Mouse (Mus musculus): ENCODE data around the gene Ptpdc1. TPM values are rescaled to one million over a fixed set of nuclear protein-coding genes. Genes with fewer than 3 reads are reported as not detected.

Ptpdc1 gene
- polyA plus RNA-seq, 1 experiment from 2014 or later = 4.1 TPM

- H3K27ac ChIP-seq (ENCODE audit: low read length) = no peak overlapping the region
- H3K4me2 ChIP-seq (ENCODE audit: low read depth, low read length) = peak overlapping the region; percentile 62
- peak overlapping the region; percentile 89; the same call in 1 of the 2 replicates for H3K9ac ChIP-seq (ENCODE audit: low read depth, low read length)
- WGBS = 32% methylated on average over 4 of the region's 4 CpGs
- peaks cover 25% of the 10 kb centered on the region for H3K4me1 ChIP-seq (ENCODE audit: control insufficient read depth, insufficient read depth, low read length)
- peak overlapping the region; percentile 93 for H3K4me3 ChIP-seq (ENCODE audit: low read length)
- no peaks in the 10 kb centered on the region for H3K9me3 ChIP-seq (ENCODE audit: control insufficient read depth, low read length)
- no peak for ATAC-seq
- H3K36me3 ChIP-seq (ENCODE audit: control insufficient read depth, insufficient read depth, low read length) = no peaks in the 10 kb centered on the region
- no peaks in the 10 kb centered on the region for H3K27me3 ChIP-seq (replicated peaks; ENCODE audit: control insufficient read depth, insufficient read depth, low read length)
These were observed 80.6 kb downstream of the Ptpdc1 start for GRCm38 (mm10) chr13:48544867-48545266.

- H3K4me1 ChIP-seq (ENCODE audit: control insufficient read depth, insufficient read depth, low read length) = peaks cover 25% of the 10 kb centered on the region
- ATAC-seq = no peak
- H3K9ac ChIP-seq (ENCODE audit: low read depth, low read length) = no peak overlapping the region
- H3K27ac ChIP-seq (ENCODE audit: low read length) = no peak overlapping the region
- H3K4me2 ChIP-seq (ENCODE audit: low read depth, low read length) = peak overlapping the region; percentile 62
- no peaks in the 10 kb centered on the region for H3K27me3 ChIP-seq (replicated peaks; ENCODE audit: control insufficient read depth, insufficient read depth, low read length)
- H3K4me3 ChIP-seq (ENCODE audit: low read length) = peak overlapping the region; percentile 21
- H3K9me3 ChIP-seq (ENCODE audit: control insufficient read depth, low read length) = no peaks in the 10 kb centered on the region
- no peaks in the 10 kb centered on the region for H3K36me3 ChIP-seq (ENCODE audit: control insufficient read depth, insufficient read depth, low read length)
These were observed 81.1 kb downstream of the Ptpdc1 start for GRCm38 (mm10) chr13:48544391-48544790.

- no peak for ATAC-seq
- Histone ChIP-seq H3K36me3 (ENCODE audit: control insufficient read depth, insufficient read depth, low read length) (0 out of 2 replicates have a peak, but pooled peaks cover 3% of the 10 kb centered on the region), H3K9ac (ENCODE audit: low read depth, low read length) (no peak overlapping the region), H3K9me3 (ENCODE audit: control insufficient read depth, low read length) (no peaks in the 10 kb centered on the region), H3K4me1 (ENCODE audit: control insufficient read depth, insufficient read depth, low read length) (peaks cover 25% of the 10 kb centered on the region), H3K4me2 (ENCODE audit: low read depth, low read length) (no peak overlapping the region), H3K27me3 (replicated peaks; ENCODE audit: control insufficient read depth, insufficient read depth, low read length) (no peaks in the 10 kb centered on the region), H3K4me3 (ENCODE audit: low read length) (no peak overlapping the region), H3K27ac (ENCODE audit: low read length) (no peak overlapping the region)
- WGBS = 33% methylated on average over 1 of the region's 1 CpGs
These were observed 85.0 kb downstream of the Ptpdc1 start for GRCm38 (mm10) chr13:48540488-48540887.

GRCm38 (mm10) chr13:48533441-48533840, 92.0 kb downstream of the Ptpdc1 start:
- peak; percentile 43 for ATAC-seq

GRCm38 (mm10) chr13:48531448-48531847, 94.0 kb downstream of the Ptpdc1 start:
- Histone ChIP-seq H3K9me3 (ENCODE audit: control insufficient read depth, low read length) (no peaks in the 10 kb centered on the region), H3K9ac (ENCODE audit: low read depth, low read length) (no peak overlapping the region), H3K27me3 (replicated peaks; ENCODE audit: control insufficient read depth, insufficient read depth, low read length) (no peaks in the 10 kb centered on the region), H3K27ac (ENCODE audit: low read length) (no peak overlapping the region), H3K4me3 (ENCODE audit: low read length) (no peak overlapping the region), H3K4me2 (ENCODE audit: low read depth, low read length) (no peak overlapping the region), H3K36me3 (ENCODE audit: control insufficient read depth, insufficient read depth, low read length) (peaks cover 6% of the 10 kb centered on the region; the same call in 1 of the 2 replicates), H3K4me1 (ENCODE audit: control insufficient read depth, insufficient read depth, low read length) (no peaks in the 10 kb centered on the region)
- WGBS = 65% methylated on average over 2 of the region's 2 CpGs
- ATAC-seq = no peak

More at GRCm38 (mm10) chr13:48533441-48533840, 92.0 kb downstream of the Ptpdc1 start:
- H3K4me3 ChIP-seq (ENCODE audit: low read length) = no peak overlapping the region
- H3K36me3 ChIP-seq (ENCODE audit: control insufficient read depth, insufficient read depth, low read length) = peaks cover 6% of the 10 kb centered on the region; the same call in 1 of the 2 replicates
- 90% methylated on average over 5 of the region's 5 CpGs for WGBS
- no peak overlapping the region for H3K27ac ChIP-seq (ENCODE audit: low read length)
- no peak overlapping the region for H3K9ac ChIP-seq (ENCODE audit: low read depth, low read length)
- no peaks in the 10 kb centered on the region for H3K4me1 ChIP-seq (ENCODE audit: control insufficient read depth, insufficient read depth, low read length)
- H3K9me3 ChIP-seq (ENCODE audit: control insufficient read depth, low read length) = no peaks in the 10 kb centered on the region
- no peaks in the 10 kb centered on the region for H3K27me3 ChIP-seq (replicated peaks; ENCODE audit: control insufficient read depth, insufficient read depth, low read length)
- H3K4me2 ChIP-seq (ENCODE audit: low read depth, low read length) = no peak overlapping the region

GRCm38 (mm10) chr13:48530685-48531084, 94.8 kb downstream of the Ptpdc1 start:
- 46% methylated on average over 2 of the region's 2 CpGs for WGBS
- no peak overlapping the region for H3K9ac ChIP-seq (ENCODE audit: low read depth, low read length)
- no peaks in the 10 kb centered on the region for H3K27me3 ChIP-seq (replicated peaks; ENCODE audit: control insufficient read depth, insufficient read depth, low read length)
- no peak; the same call in 1 of the 2 replicates for ATAC-seq
- no peaks in the 10 kb centered on the region for H3K9me3 ChIP-seq (ENCODE audit: control insufficient read depth, low read length)
- no peak overlapping the region for H3K27ac ChIP-seq (ENCODE audit: low read length)
- no peak overlapping the region for H3K4me3 ChIP-seq (ENCODE audit: low read length)
- H3K4me2 ChIP-seq (ENCODE audit: low read depth, low read length) = no peak overlapping the region
- no peaks in the 10 kb centered on the region for H3K4me1 ChIP-seq (ENCODE audit: control insufficient read depth, insufficient read depth, low read length)
- peaks cover 3% of the 10 kb centered on the region; the same call in 1 of the 2 replicates for H3K36me3 ChIP-seq (ENCODE audit: control insufficient read depth, insufficient read depth, low read length)

- WGBS = 38% methylated on average over 2 of the region's 2 CpGs
- no peak overlapping the region for H3K4me2 ChIP-seq (ENCODE audit: low read depth, low read length)
- ATAC-seq = no peak
- no peaks in the 10 kb centered on the region for H3K4me1 ChIP-seq (ENCODE audit: control insufficient read depth, insufficient read depth, low read length)
- no peaks in the 10 kb centered on the region for H3K27me3 ChIP-seq (replicated peaks; ENCODE audit: control insufficient read depth, insufficient read depth, low read length)
- H3K9me3 ChIP-seq (ENCODE audit: control insufficient read depth, low read length) = no peaks in the 10 kb centered on the region
- H3K4me3 ChIP-seq (ENCODE audit: low read length) = no peak overlapping the region
- no peak overlapping the region for H3K27ac ChIP-seq (ENCODE audit: low read length)
- no peaks in the 10 kb centered on the region for H3K36me3 ChIP-seq (ENCODE audit: control insufficient read depth, insufficient read depth, low read length)
- no peak overlapping the region for H3K9ac ChIP-seq (ENCODE audit: low read depth, low read length)
These were observed 96.4 kb downstream of the Ptpdc1 start for GRCm38 (mm10) chr13:48529028-48529427.

GRCm38 (mm10) chr13:48528123-48528871, 97.2 kb downstream of the Ptpdc1 start:
- no peak overlapping the region for H3K27ac ChIP-seq (ENCODE audit: low read length)
- no peak overlapping the region for H3K4me3 ChIP-seq (ENCODE audit: low read length)
- peak; percentile 73 for ATAC-seq
- no peaks in the 10 kb centered on the region for H3K9me3 ChIP-seq (ENCODE audit: control insufficient read depth, low read length)
- H3K4me2 ChIP-seq (ENCODE audit: low read depth, low read length) = no peak overlapping the region
- no peak overlapping the region for H3K9ac ChIP-seq (ENCODE audit: low read depth, low read length)
- no peaks in the 10 kb centered on the region for H3K4me1 ChIP-seq (ENCODE audit: control insufficient read depth, insufficient read depth, low read length)
- no peaks in the 10 kb centered on the region for H3K27me3 ChIP-seq (replicated peaks; ENCODE audit: control insufficient read depth, insufficient read depth, low read length)
- no peaks in the 10 kb centered on the region for H3K36me3 ChIP-seq (ENCODE audit: control insufficient read depth, insufficient read depth, low read length)
- WGBS = 51% methylated on average over 15 of the region's 15 CpGs

Measured in intestine, embryonic 16.5 days (tissue).